Mouse (Mus musculus): ENCODE measurements around the gene Lgalsl. TPM values are rescaled to one million over a fixed set of nuclear protein-coding genes. Genes with fewer than 3 reads are reported as not detected.

Gene Lgalsl
- polyA plus RNA-seq, 1 experiment from 2014 or later = 95.8 TPM

GRCm38 (mm10) chr11:20778298-20778697 is 52.6 kb downstream of the Lgalsl start:
- no peak for ATAC-seq
- no peaks in the 10 kb centered on the region for H3K36me3 ChIP-seq (ENCODE audit: control insufficient read depth, insufficient read depth)
- 74% methylated on average over 1 of the region's 1 CpGs for WGBS

GRCm38 (mm10) chr11:20776668-20777067 is 54.2 kb downstream of the Lgalsl start:
- Histone ChIP-seq H3K27me3 (replicated peaks; ENCODE audit: control insufficient read depth, insufficient read depth, low read length) (no peaks in the 10 kb centered on the region), H3K4me3 (replicated peaks; ENCODE audit: low read length) (no peak overlapping the region), H3K36me3 (ENCODE audit: control insufficient read depth, insufficient read depth) (no peaks in the 10 kb centered on the region), H3K4me2 (ENCODE audit: low read length) (no peak overlapping the region), H3K27ac (ENCODE audit: low read length) (no peak overlapping the region), H3K9me3 (ENCODE audit: control insufficient read depth, low read length) (no peaks in the 10 kb centered on the region), H3K4me1 (replicated peaks; ENCODE audit: control insufficient read depth, insufficient read depth, low read length) (no peaks in the 10 kb centered on the region), H3K9ac (replicated peaks; ENCODE audit: low read depth, low read length) (no peak overlapping the region)
- no peak for ATAC-seq

More at GRCm38 (mm10) chr11:20778298-20778697, 52.6 kb downstream of the Lgalsl start:
- no peak overlapping the region for H3K4me2 ChIP-seq (ENCODE audit: low read length)
- no peaks in the 10 kb centered on the region for H3K9me3 ChIP-seq (ENCODE audit: control insufficient read depth, low read length)
- no peak overlapping the region for H3K4me3 ChIP-seq (replicated peaks; ENCODE audit: low read length)
- H3K9ac ChIP-seq (replicated peaks; ENCODE audit: low read depth, low read length) = no peak overlapping the region
- no peaks in the 10 kb centered on the region for H3K27me3 ChIP-seq (replicated peaks; ENCODE audit: control insufficient read depth, insufficient read depth, low read length)
- H3K27ac ChIP-seq (ENCODE audit: low read length) = no peak overlapping the region
- H3K4me1 ChIP-seq (replicated peaks; ENCODE audit: control insufficient read depth, insufficient read depth, low read length) = no peaks in the 10 kb centered on the region

Other genes starting within 250 kb of the Lgalsl start
- gene Aftph, start 89.5 kb downstream of the Lgalsl start, polyA plus RNA-seq (2015; fragmentation: Nextera tagmentation; extraction: Ambion mirVana) = 41.7 and 44.3 TPM in 2 replicates

Data from forebrain, embryonic 16.5 days (tissue).